Comparison of ENCODE assay signal across 22 mouse cellular contexts in the genomic region with DNA sequence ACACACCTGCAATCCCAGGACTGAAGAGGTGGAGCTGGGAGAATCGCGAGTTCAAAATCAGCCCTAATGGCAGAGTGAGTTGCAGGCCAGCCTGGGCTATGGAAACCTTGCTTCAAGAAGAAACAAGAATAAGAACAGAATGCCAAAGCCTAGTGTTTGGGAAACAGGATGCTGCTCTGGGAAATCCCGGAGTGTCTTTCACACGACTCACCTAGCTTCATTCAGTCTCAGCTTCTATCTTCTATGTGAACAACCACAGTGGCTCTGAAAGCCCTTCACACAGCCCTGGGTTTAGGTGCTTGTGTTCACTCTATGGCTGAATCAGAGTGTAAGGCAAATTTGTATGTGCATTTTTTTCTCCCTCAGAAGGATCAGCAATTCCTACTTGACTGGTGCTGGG.
DNase-seq lines count a peak whose midpoint lies in the region.
"Had no signal": no experiment of that assay in that cellular context is flagged by ENCODE, and none has a peak within 500 bp of the region (broad histone marks: within the 10 kb centered on the region; RNA-seq: fewer than 3 reads in every experiment).

No protein-coding gene starts in this region.

- H3K4me3 ChIP-seq in embryonic facial prominence, embryonic 10.5 days, result no peak overlapping the region
- H3K4me3 ChIP-seq: embryonic facial prominence, embryonic 13.5 days; forebrain, embryonic 10.5 days; forebrain, embryonic 15.5 days; hindbrain, embryonic 10.5 days had no signal

- peaks cover 16% of the 10 kb centered on the region for H3K4me1 ChIP-seq in embryonic facial prominence, embryonic 10.5 days
- H3K4me1 ChIP-seq: forebrain, embryonic 15.5 days had no signal

- 95% methylated on average over 4 of the region's 4 CpGs for WGBS in embryonic facial prominence, embryonic 10.5 days

- H3K9me3 ChIP-seq in embryonic facial prominence, embryonic 10.5 days, result no peaks in the 10 kb centered on the region
- H3K9me3 ChIP-seq: embryonic facial prominence, embryonic 13.5 days; forebrain, embryonic 10.5 days; forebrain, embryonic 15.5 days; hindbrain, embryonic 10.5 days had no signal

- no peaks in the 10 kb centered on the region for H3K27me3 ChIP-seq in embryonic facial prominence, embryonic 10.5 days (replicated peaks; ENCODE audit: low read depth, poor library complexity, severe bottlenecking)
- H3K27me3 ChIP-seq: embryonic facial prominence, embryonic 13.5 days; forebrain, embryonic 15.5 days had no signal

- intact Hi-C loops in heart, postnatal 14 days (cut with DNase I), result no loop called here
- intact Hi-C loops in gastrocnemius, postnatal 14 days (cut with DNase I; ENCODE audit: low total_unique reads), result no loop called here

- H3K27ac ChIP-seq in embryonic facial prominence, embryonic 10.5 days (replicated peaks), result no peak overlapping the region
- H3K27ac ChIP-seq: embryonic facial prominence, embryonic 13.5 days; forebrain, embryonic 10.5 days; forebrain, embryonic 15.5 days; hindbrain, embryonic 10.5 days; hindbrain, embryonic 14.5 days; hindbrain, postnatal 0 days had no signal

- 0 out of 2 replicates have a peak, but pooled peaks cover 2% of the 10 kb centered on the region for H3K36me3 ChIP-seq in embryonic facial prominence, embryonic 10.5 days (replicated peaks)
- H3K36me3 ChIP-seq: embryonic facial prominence, embryonic 13.5 days; forebrain, embryonic 10.5 days; forebrain, embryonic 15.5 days; hindbrain, embryonic 10.5 days had no signal

- DNase-seq in heart, adult 11 months, result peak; percentile 52
- DNase-seq in heart, postnatal 14 days, result no peak
- DNase-seq in 3T3-L1 (ENCODE audit: low read depth, low spot score), result peak; percentile 64
- peak; percentile 6 for DNase-seq in embryonic facial prominence, embryonic 10.5 days (ENCODE audit: low spot score)
- DNase-seq in gastrocnemius, postnatal 14 days, result no peak
- no peak for DNase-seq in urinary bladder, postnatal 10 days (ENCODE audit: low spot score)
- DNase-seq in kidney, adult 18-20 months, result no peak
- DNase-seq: adrenal gland, adult 2 months; adrenal gland, postnatal 14 days; cerebellum, adult 11 months; cerebellum, adult 2 months; cerebellum, adult 9-11 months; cerebellum, postnatal 25 days; gastrocnemius, postnatal 36 days; heart, postnatal 36 days; kidney, adult 11 months had no signal

Comparison
In these comparisons a context has a peak if more than half of its experiments do, and no peak if none do; other contexts are left out.
1. DNase-seq: peak in heart, adult 11 months (single experiment), 3T3-L1 (single experiment) and embryonic facial prominence, embryonic 10.5 days (single experiment); none in heart, postnatal 14 days (0 of 2), gastrocnemius, postnatal 14 days (single experiment), urinary bladder, postnatal 10 days (single experiment) and kidney, adult 18-20 months (single experiment).